Mouse (Mus musculus): ENCODE results near the gene 1700056E22Rik.

1700056E22Rik gene

DNA sequence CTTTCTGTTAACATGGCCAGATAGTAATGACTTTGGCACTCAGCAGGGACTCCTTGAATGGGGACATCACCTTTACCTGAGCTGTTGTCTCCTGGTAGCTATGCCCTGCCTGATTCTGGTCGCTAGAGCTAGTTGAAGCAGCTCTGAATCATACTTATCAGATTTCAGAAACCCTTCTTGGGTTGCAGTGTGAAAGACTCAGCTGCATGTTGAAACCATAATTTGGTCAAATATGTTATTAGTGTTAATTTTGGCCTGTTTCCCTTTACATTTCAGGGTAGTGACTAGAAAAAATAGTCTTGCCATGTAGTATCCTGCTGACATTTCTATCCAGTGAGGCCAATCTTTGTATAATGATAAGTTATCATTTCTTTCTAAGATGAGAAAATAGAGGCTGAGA is 17.2 kb upstream of the 1700056E22Rik start:
- no peak for DNase-seq (ENCODE audit: low read depth, low spot score)

DNA sequence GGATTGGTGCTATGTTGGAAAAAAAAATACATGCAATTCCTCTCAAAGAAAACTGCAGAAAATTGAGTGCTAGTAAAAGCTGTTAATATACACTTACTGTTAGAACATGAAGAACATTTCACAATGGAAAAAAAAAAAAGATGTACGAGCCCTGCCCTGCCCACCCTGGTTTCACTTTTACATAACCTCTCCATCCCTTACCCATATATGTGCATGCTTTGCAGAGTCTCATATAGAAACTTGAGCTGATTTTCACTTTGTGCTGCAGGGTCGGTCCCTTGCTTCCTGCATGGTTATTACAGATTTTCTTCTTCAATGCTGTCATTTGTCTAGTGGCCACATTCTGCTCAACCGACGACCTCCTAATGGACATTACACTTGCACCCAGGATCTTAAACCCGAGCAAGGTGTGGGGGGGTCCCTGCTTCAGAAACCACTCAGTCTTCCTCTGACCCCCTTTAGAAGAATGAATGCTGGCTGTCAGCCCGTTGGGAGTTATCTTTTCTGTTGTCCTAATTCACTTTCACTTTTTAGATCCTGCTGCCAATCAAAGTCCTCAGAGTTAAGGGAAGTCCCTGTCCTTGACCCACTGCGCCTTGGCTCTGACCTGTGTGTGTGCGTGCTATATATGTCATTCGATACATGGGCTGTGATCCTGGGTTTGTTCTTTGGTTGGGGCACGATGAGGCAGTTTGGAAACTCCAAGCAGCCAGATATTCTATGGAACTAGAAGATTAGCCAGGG is 14.7 kb upstream of the 1700056E22Rik start:
- DNase-seq (ENCODE audit: low read depth, low spot score), result no peak

DNA sequence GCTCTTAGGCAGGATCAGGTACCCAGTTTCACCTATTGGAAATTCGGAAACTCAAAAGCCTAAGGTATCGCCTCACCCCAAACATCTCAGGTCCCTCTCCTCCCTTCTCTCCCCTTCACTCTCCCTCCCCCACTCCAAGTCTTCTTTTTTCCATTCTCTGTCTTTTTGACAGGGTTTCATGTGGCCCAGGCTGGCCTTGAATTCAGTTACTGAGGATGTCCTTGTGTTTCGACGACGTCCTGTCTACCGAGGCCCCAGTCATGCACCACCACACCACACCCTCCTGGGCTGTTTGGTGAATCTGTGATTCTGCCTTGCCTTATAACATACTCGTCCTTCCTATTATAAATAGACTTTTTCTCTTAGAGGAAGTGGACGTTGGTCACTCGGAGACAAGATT is 13.7 kb upstream of the 1700056E22Rik start:
- DNase-seq (ENCODE audit: low read depth, low spot score), result no peak

DNA sequence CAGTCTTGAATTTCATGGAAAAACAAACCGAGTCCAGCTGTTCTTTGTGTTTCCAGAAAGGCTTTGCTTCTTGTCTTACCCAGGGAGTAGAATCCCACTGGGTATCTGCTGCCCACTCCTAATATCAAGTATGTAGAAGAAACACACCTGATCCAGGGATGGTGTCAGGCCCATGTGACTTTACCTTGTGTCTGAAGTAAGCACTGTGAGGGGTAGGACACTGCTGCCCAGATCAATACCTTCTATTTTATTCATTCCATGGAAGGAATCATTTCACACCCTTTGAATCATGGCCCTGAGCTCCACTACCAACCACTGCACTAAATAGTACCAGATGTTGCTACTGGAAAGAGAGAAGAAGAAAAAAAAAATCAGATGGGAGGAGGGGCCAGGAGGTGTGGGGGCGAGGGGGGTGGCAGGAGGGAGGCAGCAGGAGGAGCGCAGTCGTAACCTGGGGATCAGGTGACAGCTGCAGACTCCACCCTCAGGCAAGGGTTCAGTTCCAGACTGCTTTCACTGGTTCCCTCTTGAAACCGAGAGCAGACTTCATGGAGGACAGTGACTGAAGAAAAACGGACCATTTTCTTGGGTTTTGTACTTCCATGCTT is 12.1 kb upstream of the 1700056E22Rik start:
- DNase-seq (ENCODE audit: low read depth, low spot score), result peak; percentile 53

DNA sequence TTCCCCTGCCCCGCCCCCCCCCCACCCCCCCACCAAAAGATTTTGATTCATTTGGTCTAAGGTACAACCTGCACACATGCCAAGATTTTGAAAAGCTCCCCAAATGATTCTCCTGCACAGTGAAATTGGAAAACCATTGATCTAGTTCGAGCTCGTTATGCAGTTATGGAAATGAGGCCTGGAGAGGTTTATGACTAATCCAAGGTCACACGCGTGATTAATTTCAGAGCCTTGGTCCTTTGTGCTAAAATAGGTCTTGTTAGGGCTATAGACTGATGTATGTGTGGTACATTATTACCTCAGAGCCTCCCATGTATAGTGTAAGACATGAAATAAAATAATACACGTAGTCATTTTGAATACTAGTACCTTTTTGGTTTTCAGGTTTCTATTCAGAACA is 9.3 kb upstream of the 1700056E22Rik start:
- DNase-seq (ENCODE audit: low read depth, low spot score), result no peak

DNA sequence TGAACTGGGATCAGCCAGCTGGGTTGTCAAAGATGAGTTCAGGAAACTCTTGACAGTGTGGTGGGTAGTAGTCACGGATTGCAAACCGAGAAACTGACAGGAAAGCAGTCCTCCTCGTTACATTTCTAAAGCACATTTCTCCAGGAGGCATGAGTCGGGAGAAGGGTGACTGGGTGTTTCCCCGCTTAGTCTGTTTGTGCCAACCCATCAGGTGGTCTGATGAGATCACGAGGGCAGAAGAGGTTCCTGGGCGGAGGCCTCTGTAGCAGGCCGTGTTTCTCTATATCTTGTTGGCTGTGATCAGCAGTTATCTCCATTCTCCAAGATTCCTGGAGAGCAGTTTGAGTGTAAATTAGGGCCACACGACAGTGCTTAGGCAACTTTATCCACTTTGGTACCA is 8.6 kb upstream of the 1700056E22Rik start:
- DNase-seq (ENCODE audit: low read depth, low spot score), result no peak

DNA sequence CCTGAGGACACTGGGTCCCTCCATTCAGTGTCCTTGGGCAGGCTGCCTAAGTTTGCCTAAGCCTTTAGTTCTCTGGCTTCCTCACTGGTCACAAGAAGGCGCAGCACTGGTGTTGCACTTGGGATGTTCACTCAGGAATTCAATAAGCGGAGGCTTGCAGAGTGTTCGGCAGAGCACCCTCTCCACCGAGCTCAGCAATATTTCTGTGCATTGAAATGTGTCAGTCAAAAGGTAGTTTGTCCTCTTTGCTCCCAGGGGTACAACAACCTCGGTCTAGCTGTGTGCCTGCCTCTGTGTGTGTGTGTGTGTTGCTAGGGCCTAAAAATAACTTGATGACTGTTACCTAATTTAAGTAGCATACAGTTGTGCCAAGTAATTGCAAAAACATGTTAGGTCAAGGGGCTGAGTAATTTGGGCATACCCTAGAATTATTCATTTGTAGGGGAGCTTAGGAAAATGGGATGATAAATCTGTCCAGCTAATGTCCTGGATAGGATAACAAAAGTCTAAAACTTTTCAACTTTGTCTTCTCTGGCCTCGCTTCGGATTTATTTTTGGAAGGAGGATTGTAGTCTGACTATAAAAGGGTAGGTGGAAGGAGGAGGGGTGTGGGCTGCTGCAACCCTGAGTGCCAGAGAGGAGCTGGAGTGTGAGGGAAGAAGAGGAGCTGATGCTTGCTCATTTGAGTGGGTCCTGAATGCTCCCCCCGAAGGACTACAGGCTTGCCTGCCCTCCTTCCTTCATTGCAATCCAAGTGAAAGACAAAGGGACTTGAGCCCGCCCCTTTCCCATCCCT is 7.9 kb upstream of the 1700056E22Rik start:
- DNase-seq (ENCODE audit: low read depth, low spot score), result no peak

DNA sequence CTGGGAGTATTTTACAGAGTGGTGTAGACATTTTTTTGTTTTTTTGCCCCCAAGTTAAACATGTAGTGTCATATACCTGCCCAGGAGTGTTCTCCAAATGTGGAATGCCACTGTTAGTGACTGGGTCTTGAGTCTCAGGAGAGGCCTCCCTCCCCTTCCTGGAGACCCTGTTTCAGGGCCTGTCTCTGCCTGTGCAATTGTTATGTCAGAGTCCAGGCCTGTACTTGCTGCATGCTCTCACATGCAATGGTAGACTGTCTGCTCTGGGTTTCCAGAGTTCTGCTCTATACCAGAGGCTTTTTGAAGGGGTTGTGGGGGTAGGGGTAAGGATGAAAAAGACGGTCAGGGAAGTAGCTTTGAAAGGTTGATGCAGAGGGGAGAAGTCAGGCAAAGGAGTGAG is 6.8 kb upstream of the 1700056E22Rik start:
- DNase-seq (ENCODE audit: low read depth, low spot score), result no peak

GRCm38 (mm10) chr1:184040181-184040580 is 6.1 kb upstream of the 1700056E22Rik start:
- DNase-seq (ENCODE audit: low read depth, low spot score), result no peak

DNA sequence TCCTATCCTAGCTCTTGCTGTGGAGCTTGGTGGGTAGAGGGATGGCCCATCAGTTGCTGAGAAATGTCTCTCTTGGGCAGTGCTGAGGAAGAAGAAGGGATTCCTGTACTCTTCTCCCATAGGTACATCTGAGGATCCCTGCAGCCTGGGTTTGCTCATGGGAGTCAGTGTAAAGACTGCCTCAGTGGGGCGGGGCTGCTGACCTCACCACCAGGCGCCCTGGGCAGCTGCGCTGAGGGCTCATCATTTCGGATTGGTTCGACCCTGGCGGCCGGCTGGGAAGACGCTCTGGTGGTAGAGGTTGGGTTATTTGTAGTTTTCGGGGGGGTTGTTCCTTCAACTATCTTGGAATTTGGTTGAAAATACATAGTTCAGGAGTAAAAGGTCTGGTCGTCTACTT is 5.2 kb upstream of the 1700056E22Rik start:
- DNase-seq (ENCODE audit: low read depth, low spot score), result no peak

DNA sequence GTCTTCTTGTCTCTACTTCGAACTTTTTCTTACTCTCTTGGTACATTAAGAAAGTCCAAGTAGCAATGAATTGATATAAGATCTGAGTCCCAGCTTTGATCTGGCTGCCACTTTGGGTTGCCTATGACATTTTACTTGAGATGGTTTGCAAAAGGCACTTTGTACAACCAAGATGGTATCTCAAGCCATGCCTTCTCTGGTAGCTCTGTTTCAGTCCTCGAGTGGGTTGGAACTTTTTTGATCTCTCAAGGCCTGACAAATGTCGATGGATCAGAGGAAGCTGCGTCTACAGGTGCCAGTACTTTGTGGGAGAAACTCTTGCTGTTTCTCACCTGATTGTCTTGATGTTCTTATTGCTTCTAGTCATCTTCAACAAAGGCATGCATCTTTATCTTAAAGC is 3.7 kb upstream of the 1700056E22Rik start:
- no peak for DNase-seq (ENCODE audit: low read depth, low spot score)

DNA sequence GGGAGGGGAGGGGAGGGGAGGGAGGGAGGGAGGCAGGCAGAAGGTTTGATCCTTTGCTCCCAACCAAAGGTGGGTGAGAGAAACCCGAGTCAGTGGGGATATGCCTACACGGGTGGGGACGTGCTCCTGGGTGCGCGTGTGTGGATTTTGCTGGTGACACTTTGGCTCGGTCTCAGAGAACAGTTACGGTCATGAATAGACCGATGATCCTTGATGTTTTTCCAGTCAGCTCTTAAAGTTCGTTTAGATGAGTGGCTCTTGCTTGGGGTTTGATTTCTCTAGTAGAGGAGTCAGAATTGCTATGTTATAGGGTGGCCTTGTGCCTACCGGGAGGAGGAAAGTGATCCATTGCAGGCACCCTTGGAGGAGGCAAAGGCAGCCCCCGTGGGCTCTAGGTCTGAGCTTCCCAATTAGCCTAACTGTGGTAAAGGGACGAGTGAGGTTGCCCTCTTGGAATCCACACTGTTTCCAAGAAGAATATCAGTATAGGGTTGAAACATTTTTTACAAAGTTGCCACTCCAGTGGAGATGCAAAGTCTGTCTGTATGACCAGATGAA is 1.3 kb upstream of the 1700056E22Rik start:
- DNase-seq (ENCODE audit: low read depth, low spot score), result no peak

- no peak for DNase-seq (ENCODE audit: low read depth, low spot score)
These were observed 660 bp upstream of the 1700056E22Rik start for GRCm38 (mm10) chr1:184034741-184035181.

DNA sequence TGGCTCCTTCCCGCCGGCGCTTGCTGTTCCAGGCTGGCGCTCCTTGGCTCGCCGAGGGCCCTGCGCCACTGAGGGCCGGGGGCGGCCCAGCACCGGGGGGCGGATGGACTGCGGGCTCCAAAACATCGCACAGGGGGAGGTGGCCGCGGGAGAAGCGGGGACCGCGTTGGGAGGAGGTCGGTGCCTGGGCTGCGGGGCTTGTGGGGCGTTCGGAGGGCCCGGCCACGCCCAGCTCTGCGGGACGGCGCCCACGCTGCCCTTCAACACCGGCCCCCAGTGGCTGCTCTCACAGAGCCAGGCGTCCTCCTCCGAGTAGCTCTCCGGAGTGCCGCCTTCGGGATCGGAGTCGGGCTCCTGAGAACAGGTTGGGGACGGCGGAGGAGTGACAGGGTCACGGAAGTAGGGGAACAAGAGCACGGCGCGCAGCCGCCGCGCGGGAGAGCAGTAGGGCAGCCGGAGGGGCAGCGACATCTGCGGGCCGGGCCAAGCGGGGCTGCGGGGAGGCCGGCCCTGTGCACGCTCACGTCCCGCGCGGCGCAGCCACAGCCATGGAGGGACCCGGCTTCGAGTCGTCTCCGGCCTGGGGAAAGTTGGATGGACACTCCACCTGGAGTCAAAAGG is 601 bp downstream of the 1700056E22Rik start:
- peak; percentile 68 for DNase-seq (ENCODE audit: low read depth, low spot score)

GRCm38 (mm10) chr1:184032682-184033389 is 1.3 kb downstream of the 1700056E22Rik start:
- no peak for DNase-seq (ENCODE audit: low read depth, low spot score)

- DNase-seq (ENCODE audit: low read depth, low spot score), result no peak
These were observed 3.9 kb downstream of the 1700056E22Rik start for GRCm38 (mm10) chr1:184030070-184030802.

DNA sequence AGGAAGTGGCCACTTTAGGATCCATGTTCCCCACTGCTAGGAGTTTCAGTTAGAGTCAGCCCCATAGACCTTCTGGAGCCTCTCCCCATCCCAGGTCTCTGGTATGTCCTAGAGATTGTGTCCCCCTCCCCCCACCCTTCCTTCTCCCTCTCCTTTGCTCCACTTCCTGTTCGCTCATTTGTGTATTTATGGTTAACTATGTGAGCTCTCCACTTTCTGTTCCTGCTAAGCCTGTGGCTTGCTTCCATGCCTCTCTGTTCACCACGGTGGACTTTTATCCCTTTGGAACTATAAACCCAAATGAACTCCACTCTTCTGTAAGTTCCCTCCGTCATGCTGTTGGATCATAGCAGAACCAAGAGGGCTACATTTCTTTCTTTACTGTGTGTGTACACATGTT is 7.1 kb downstream of the 1700056E22Rik start:
- no peak for DNase-seq (ENCODE audit: low read depth, low spot score)

DNA sequence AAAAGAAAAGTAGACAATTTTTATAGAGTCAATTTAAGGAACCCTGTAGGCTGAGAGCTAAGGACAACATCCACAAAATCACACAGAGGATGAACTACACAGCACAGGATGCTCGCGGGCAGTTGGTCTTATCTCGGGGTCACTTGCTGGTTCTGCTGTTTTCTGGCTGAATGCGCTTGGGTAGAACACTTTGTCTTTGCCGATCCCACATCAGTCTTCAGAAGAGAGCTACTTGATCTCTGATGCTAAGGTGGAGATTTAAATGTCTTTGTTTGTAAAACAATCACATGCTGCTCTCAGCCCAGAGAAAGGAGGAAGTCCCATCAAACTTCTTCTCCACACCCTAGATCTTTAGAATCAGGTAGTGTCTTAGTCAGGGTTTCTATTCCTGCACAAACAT is 9.0 kb downstream of the 1700056E22Rik start:
- DNase-seq (ENCODE audit: low read depth, low spot score), result no peak

DNA sequence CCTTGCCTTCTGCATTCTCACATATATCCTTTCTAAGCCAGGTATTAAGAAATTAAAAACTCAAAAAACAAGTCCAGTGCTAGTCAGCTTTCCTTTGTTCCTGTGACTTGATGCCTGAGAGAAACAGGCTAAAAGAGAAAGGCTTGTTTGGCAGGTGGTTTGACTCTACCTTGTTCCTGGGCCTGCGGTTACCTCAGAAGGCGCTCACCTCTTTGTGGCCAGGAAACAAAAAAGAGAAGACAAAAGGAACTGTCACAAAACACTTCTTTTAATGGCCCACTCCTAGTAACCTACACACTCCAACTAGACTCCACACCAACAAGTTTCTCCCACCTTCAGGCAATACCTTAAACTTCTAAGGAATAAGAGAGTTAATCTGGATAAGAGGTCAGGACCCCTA is 9.5 kb downstream of the 1700056E22Rik start:
- DNase-seq (ENCODE audit: low read depth, low spot score), result no peak

- no peak for DNase-seq (ENCODE audit: low read depth, low spot score)
These were observed 10.1 kb downstream of the 1700056E22Rik start for GRCm38 (mm10) chr1:184023971-184024370.

- DNase-seq (ENCODE audit: low read depth, low spot score), result no peak
These were observed 14.4 kb downstream of the 1700056E22Rik start for GRCm38 (mm10) chr1:184019722-184020107.
